Mouse (Mus musculus): ENCODE data around the gene Foxl1.
A peak's percentile ranks its signal among the peaks of the same experiment; 100 is the strongest.

Gene Foxl1

GRCm38 (mm10) chr8:121170626-121171552 lies 43.1 kb downstream of the Foxl1 start:
- DNase-seq: peak; percentile 65

- no peak for DNase-seq
Measured at GRCm38 (mm10) chr8:121172567-121172966, 44.8 kb downstream of the Foxl1 start.

GRCm38 (mm10) chr8:121174178-121174577 lies 46.4 kb downstream of the Foxl1 start:
- DNase-seq: peak; percentile 86

GRCm38 (mm10) chr8:121174721-121175539 lies 47.2 kb downstream of the Foxl1 start:
- peak; percentile 53 for DNase-seq

- DNase-seq: peak; percentile 71
Measured at GRCm38 (mm10) chr8:121175540-121176090, 47.9 kb downstream of the Foxl1 start.

- peak; percentile 55 for DNase-seq
Measured at GRCm38 (mm10) chr8:121176291-121176690, 48.6 kb downstream of the Foxl1 start.

Measured in kidney, postnatal 10 days (tissue).